Mouse (Mus musculus): Measurements from ENCODE around the gene Cadm4.

Cadm4 gene

DNA sequence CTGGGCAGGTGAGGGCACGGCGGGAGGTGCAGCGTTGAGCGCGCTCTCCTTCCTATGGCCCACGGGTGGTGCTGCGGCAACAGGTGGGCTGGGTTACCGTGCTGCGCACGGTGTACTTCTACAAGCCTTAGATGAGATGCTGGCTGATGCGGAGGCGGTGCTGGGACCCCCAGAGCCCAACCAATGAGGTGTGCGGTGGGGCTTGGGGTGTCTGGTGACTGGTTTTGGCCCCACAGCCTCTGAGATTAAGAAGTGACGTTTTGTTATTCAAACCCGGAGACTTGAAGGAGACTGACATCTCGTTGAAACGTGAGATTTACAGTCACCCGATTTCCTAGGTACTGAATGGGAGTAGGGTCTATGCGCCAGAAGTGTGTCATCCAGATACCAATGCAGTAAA is 52.5 kb downstream of the Cadm4 start:
- peak; percentile 28 for DNase-seq

DNA sequence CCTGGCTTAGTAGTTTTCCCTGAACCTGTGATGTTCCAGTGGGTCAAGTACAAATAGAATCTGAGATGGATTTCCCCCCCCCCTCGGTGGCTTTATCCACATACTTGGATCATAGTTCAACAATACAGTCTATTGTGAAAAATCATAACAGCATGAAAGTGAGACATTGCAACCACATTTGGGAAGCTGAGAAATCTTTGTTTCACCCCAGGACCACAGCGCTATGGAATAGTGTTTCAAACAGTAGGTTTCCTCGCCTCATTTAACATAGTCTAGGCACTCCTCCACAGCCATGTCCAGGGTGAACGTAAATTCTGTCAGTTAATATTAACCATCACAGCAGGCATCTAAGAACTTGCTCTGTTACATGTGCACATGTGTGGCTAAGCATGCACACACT is 55.3 kb downstream of the Cadm4 start:
- no peak for DNase-seq

DNA sequence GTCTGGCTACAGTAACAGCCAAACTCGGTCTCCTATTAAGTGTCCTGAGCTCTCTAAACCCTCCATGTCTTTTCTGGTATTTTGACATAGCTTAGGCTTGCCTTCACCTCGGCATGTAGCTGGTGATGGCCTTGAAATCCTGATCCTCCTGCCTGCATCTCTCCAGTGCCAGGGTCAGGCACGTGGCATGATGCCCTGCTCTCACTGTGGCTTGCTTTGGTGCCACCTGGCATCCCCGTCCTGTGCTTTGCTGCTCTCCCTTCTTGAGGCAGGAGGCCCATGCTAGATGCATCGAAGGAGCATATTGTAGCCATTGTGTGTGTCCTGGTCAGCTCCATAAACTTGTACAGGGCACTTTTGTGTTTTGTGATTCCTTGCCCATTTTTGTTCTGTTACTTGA is 55.8 kb downstream of the Cadm4 start:
- no peak for DNase-seq

DNA sequence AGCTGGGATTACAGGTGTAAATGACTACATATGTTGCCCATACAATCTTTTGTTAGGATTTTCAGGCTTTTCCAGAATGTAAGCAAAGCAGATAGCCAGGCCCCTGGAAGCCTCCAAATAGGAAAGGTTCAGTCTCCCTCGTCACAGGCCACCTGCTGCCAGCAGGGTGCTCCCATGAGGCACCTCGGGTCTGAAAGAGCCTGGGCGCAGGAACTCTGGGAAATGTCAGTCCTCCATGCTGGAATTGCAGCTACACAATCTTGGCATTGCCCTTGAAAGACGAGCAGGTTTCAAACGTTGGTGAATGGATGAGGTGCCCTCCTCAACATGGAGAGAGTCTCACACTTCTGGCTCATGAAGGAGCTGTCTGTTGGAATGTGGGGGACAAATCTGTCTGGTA is 56.3 kb downstream of the Cadm4 start:
- DNase-seq, result no peak

DNA sequence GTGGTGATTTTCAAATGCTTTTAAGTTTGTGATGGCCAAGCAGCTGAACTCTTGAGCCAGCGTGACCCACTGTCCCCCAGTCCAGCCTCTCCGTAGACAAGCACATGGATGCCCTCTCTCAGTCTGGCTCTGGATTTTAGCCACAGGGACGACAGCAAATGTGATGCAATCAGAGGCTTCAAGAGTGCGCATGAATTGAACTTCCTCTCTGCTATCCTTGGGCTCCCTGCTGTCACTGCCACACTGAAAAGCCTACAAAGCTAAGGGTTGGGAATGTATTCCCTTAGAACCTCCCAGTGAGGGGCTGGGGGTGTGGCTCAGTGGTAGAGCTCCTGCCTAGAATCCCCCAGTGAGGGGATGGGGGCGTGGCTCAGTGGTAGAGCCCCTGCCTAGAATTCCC is 56.9 kb downstream of the Cadm4 start:
- DNase-seq, result no peak

DNA sequence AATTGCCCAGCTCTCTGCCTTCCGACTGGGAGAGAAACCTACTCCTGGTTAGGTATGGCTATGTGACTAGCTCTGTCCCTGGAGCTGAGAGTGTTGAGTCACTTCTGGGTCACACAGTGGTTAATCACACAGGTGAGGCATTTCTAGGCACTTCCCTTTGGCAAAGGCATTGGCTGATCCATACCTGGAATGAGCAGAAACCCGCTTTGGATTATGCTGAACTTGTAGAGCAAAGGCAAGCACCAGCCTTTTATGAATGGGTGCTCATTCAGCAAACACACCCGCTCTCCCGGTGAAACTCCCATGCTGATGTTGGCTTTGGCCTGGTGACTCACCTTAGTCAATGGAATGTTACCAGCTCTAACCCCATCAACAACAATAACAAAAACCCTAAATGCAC is 57.9 kb downstream of the Cadm4 start:
- DNase-seq, result no peak

DNA sequence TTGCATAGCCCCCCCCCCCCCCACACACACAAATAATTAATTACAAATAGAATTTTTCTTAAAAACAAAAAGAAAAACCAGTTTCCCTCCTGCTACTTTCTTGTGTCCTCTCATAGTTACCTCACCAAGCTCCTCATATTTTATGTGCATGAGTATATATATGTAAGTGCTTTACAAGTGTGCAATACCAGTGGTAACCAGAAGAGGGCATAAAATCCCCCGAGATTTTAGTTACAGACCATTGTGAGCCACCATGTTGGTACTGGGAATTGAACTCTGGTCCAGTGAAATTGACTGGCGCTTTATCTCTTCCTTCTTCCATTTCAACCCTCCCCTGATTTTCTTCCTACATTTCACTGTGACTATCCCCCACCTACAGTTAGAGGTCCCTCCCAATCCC is 62.7 kb downstream of the Cadm4 start:
- no peak for DNase-seq

DNA sequence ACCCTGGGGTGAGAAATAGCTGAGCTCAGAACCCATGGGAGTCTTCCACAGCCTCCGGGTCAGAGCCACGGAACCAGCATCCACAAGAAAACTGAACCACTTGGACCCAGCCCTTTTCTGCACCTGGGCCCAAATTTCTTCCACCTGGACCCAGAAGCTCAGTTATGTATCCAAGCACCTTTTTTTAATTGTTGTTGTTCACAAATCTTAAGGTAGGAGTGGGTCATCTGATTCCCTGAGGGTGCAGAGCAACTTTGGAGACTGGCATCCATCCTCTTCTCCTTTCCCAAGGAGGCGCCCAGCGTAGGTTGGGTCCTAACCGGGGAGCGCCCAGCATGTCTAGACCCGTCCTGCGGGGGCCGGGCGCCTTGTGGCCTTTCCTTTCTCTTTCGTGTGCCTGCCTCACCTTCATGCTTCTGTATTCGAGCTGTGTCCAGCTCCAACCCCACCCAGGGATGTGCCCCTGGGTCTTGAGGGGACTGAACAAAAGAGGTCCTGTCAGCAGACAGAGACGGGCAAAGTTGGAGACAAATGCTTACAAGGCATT is 64.3 kb downstream of the Cadm4 start, which contains the start of the genes Pinlyp and Xrcc1:
Pinlyp (minus strand) TSS at position 51 of the 547 bp plus-strand sequence.
Xrcc1 (plus strand) TSS at position 222 of the 547 bp plus-strand sequence.
- DNase-seq, result no peak

DNA sequence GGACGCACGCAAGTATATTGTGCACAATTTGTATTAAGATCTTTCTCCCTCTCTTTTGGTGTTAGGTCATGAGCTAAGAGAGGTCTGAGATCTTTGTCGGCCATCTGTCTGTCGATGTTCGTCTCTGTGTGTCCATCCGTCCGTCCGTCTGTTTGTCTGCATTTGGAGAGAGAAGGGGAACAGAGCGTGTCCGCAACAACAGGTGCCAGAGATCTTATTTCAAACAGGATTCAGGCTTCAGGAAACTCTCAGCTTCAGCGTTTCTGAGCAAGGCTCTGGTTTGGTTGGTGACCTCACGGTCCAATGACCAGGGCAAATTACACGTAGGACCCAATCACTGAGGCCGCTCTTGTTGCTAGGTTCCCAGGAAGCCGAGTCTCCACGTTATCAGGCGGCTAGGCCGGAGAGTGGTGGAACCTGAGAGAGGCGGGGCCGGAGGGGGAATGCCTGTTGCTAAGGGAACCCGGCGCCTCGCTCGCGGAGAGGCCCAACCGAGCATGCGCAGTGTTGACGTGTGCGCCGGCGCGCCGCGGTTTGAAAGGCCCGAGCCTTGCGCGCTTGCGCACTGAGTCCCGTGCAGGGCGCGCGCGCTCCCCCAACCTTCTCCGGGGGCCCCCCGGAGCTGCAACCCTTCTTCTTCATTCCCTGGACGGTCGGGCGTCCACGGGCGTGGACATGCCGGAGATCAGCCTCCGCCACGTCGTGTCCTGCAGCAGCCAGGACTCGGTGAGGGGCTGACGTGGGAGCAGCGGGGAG is 65.0 kb downstream of the Cadm4 start:
- DNase-seq, result peak; percentile 100

DNA sequence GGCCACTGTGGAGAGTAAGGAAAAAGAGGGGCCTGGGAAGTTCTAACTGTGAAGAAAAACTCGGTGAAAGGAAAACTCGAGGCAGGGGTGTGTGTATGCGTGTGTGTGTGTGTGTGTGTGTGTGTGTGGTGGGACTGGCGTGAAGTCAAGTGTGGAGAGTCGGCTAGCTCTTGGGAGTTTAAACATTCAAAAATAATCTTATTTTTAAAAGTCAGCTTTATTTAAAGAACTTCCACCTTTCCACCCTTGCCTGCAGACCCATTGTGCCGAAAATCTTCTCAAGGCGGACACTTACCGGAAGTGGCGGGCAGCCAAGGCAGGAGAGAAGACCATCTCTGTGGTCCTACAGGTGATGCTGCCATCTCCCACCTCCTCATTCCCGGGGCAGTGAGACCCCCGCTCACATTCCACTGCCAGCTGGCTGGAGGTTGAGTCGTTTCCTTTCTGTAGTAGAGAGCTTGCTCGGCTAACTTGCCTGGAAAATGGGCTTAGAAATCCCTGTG is 65.8 kb downstream of the Cadm4 start:
- no peak for DNase-seq

DNA sequence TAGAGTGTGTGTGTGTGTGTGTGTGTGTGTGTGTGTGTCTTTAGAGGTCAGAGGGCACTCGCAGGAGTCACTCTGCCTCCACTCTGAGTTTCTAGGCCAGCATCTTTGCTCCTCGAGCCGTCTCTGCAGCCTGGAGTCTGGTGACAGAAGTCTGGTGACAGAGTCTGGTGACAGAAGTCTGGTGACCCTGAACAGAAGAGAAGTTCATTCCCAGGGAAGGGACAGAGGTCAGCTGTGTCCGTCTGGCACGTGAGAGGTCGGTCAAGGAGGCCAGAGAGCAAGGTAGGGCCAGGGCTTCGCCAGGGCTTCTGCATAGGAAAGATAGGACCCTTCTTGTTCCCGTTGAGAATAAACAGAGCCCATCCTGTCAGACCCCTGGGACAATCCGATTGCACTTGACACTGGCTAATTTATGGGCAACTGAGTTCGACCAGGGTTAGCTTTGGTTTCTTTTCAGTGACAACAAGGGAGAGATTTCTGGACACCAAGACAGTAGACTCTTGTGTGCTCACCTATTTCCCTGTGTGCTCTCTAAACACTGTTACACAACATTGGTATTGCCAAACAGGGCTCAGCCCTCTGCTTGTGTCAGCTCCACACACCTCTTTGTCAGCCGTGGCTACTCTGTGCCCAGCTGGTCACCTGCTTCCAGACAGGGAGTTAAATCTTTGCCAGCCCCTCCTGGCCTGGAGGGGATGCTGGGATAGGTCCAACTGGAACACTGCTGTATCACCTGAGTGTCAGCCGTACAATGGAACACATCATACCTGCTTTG is 70.3 kb downstream of the Cadm4 start:
- no peak for DNase-seq
